Mouse (Mus musculus) heart, embryonic 14.5 days (tissue): ENCODE data around the gene 2310011J03Rik. TPM values are rescaled to one million over a fixed set of nuclear protein-coding genes. Genes with fewer than 3 reads are reported as not detected.

Experiments
- ATAC-seq: fragments of 200-750 bp; cut with Nextera tagmentation; 2 replicates; pipeline ENCODE4 v1.8.0; 2017; ENCODE audit warnings: low read depth, moderate TSS enrichment; ENCODE audit not compliant: insufficient number of reproducible peaks, insufficient read depth, low FRiP score
- H3K27ac ChIP-seq, 2 experiments: fragments of 200-500 bp in 1 of 2; fragments of 300-500 bp in 1 of 2; sonication (generic) in 1 of 2; replicated peaks in 1 of 2; 2 replicates each; pipeline ENCODE4 v1.5.1; 2012 to 2014; ENCODE audit warnings: low read depth in 2 of 2, low read length in 2 of 2, control low read depth in 1 of 2, mild to moderate bottlenecking in 1 of 2, mixed read lengths in 1 of 2; ENCODE audit not compliant: control insufficient read depth in 1 of 2, insufficient read depth in 1 of 2
- H3K27me3 ChIP-seq: fragments of 300-500 bp; sonication (generic); 2 replicates; pipeline ENCODE4 v1.6.1; 2014; ENCODE audit warnings: mild to moderate bottlenecking, low read length, control low read depth; ENCODE audit not compliant: control insufficient read depth, insufficient read depth
- H3K36me3 ChIP-seq: fragments of 300-500 bp; sonication (generic); 2 replicates; pipeline ENCODE4 v1.6.1; 2014; ENCODE audit warnings: mild to moderate bottlenecking, control low read depth, low read length, mixed read lengths; ENCODE audit not compliant: control insufficient read depth, insufficient read depth
- H3K4me1 ChIP-seq, 2 experiments: fragments of 200-500 bp in 1 of 2; fragments of 300-500 bp in 1 of 2; sonication (generic) in 1 of 2; 2 replicates each; pipeline ENCODE4 v1.6.1; 2012 to 2014; ENCODE audit warnings: low read length in 2 of 2, control low read depth in 1 of 2, mixed read lengths in 1 of 2; ENCODE audit not compliant: control insufficient read depth in 2 of 2, insufficient read depth in 2 of 2
- H3K4me2 ChIP-seq: fragments of 300-500 bp; sonication (generic); 2 replicates; pipeline ENCODE4 v1.6.1; 2014; ENCODE audit warnings: mild to moderate bottlenecking, low read length
- H3K4me3 ChIP-seq, 2 experiments: fragments of 200-500 bp in 1 of 2; fragments of 300-500 bp in 1 of 2; sonication (generic) in 1 of 2; 2 replicates each; pipeline ENCODE4 v1.5.1; 2012 to 2014; ENCODE audit warnings: low read length in 2 of 2, mild to moderate bottlenecking in 2 of 2, control low read depth in 1 of 2, low read depth in 1 of 2, moderate library complexity in 1 of 2; ENCODE audit not compliant: control insufficient read depth in 1 of 2, insufficient read depth in 1 of 2
- H3K9ac ChIP-seq: fragments of 300-500 bp; sonication (generic); 2 replicates; pipeline ENCODE4 v1.6.1; 2014; ENCODE audit warnings: mild to moderate bottlenecking, low read length
- H3K9me3 ChIP-seq: fragments of 300-500 bp; sonication (generic); 2 replicates; pipeline ENCODE4 v1.6.1; 2016; ENCODE audit warnings: low read length, control low read depth; ENCODE audit not compliant: control insufficient read depth
- WGBS: fragments of 180-500 bp; shearing (Covaris S2); extraction: QIAGEN DNeasy Blood & Tissue Kit; methylation state at CpG from one replicate; pipeline ENCODE4 v1.1.7; 2014; 5-methylcytosine and 5-hydroxymethylcytosine counted together
- polyA plus RNA-seq: library from polyadenylated mRNA; unstranded; fragments of >200 nt; fragmentation: Nextera tagmentation; extraction: Ambion mirVana; gene quantifications from 2 replicates; pipeline ENCODE4 v1.2.1, GENCODE M21; 2014

The 2310011J03Rik gene
- 28.9 and 30.8 TPM in 2 replicates for polyA plus RNA-seq

GRCm38 (mm10) chr10:80320340-80320760 is at the start of gene 2310011J03Rik:
TSS of gene 2310011J03Rik (minus strand) at chr10:80320537.
- H3K4me3 ChIP-seq = peak within 1 kb of the TSS; percentile 90 to 91
- peak within 1 kb of the TSS; percentile 53 to 61; a peak in 3 of 4 replicates for H3K27ac ChIP-seq
- H3K4me1 ChIP-seq = peaks cover 21 to 42% of the 10 kb centered on the region in 2 experiments
- peak within 1 kb of the TSS; percentile 83 for H3K4me2 ChIP-seq
- peak within 1 kb of the TSS; percentile 91 for H3K9ac ChIP-seq
- peaks cover 21% of the 10 kb centered on the region for H3K27me3 ChIP-seq
- peaks cover 15% of the 10 kb centered on the region for H3K36me3 ChIP-seq
- WGBS = under 1% methylated on average over 34 of the region's 34 CpGs
- H3K9me3 ChIP-seq = no peaks in the 10 kb centered on the region
- no peak for ATAC-seq

- 81% methylated on average over 6 of the region's 6 CpGs for WGBS
- Histone ChIP-seq H3K4me1 (0 out of 4 replicates have a peak, but pooled peaks cover 0 to 3% of the 10 kb centered on the region in 2 experiments), H3K9ac (no peak overlapping the region), H3K9me3 (no peaks in the 10 kb centered on the region), H3K27ac (no peak overlapping the region), H3K4me3 (no peak overlapping the region), H3K4me2 (no peak overlapping the region), H3K27me3 (peaks cover 23% of the 10 kb centered on the region), H3K36me3 (no peaks in the 10 kb centered on the region)
- no peak for ATAC-seq
Observed at GRCm38 (mm10) chr10:80368392-80368791, 48.1 kb upstream of the 2310011J03Rik start.

- peaks cover 25% of the 10 kb centered on the region for H3K27me3 ChIP-seq
- H3K4me3 ChIP-seq = no peak overlapping the region
- H3K27ac ChIP-seq = no peak overlapping the region
- H3K9ac ChIP-seq = no peak overlapping the region
- H3K4me2 ChIP-seq = no peak overlapping the region
- no peaks in the 10 kb centered on the region for H3K36me3 ChIP-seq
- 52% methylated on average over 5 of the region's 5 CpGs for WGBS
- 0 out of 4 replicates have a peak, but pooled peaks cover 0 to 3% of the 10 kb centered on the region in 2 experiments for H3K4me1 ChIP-seq
- H3K9me3 ChIP-seq = no peaks in the 10 kb centered on the region
- ATAC-seq = no peak
Observed at GRCm38 (mm10) chr10:80367954-80368353, 47.6 kb upstream of the 2310011J03Rik start.

GRCm38 (mm10) chr10:80365736-80366135 is 45.4 kb upstream of the 2310011J03Rik start:
- Histone ChIP-seq H3K27ac (no peak overlapping the region), H3K27me3 (peaks cover 31% of the 10 kb centered on the region), H3K9ac (no peak overlapping the region), H3K4me1 (no peaks in the 10 kb centered on the region), H3K4me2 (no peak overlapping the region), H3K4me3 (no peak overlapping the region), H3K9me3 (no peaks in the 10 kb centered on the region), H3K36me3 (no peaks in the 10 kb centered on the region)
- 64% methylated on average over 6 of the region's 6 CpGs for WGBS
- no peak for ATAC-seq

GRCm38 (mm10) chr10:80363734-80364133 is 43.4 kb upstream of the 2310011J03Rik start:
- H3K9me3 ChIP-seq = no peaks in the 10 kb centered on the region
- WGBS = 50% methylated on average over 6 of the region's 6 CpGs
- no peak overlapping the region for H3K27ac ChIP-seq
- no peak overlapping the region for H3K9ac ChIP-seq
- no peaks in the 10 kb centered on the region for H3K36me3 ChIP-seq
- H3K4me1 ChIP-seq = no peaks in the 10 kb centered on the region
- H3K4me2 ChIP-seq = no peak overlapping the region
- no peak for ATAC-seq
- H3K27me3 ChIP-seq = peaks cover 49% of the 10 kb centered on the region
- no peak overlapping the region for H3K4me3 ChIP-seq

GRCm38 (mm10) chr10:80357994-80358639 is 37.8 kb upstream of the 2310011J03Rik start:
- Histone ChIP-seq H3K27me3 (peaks cover 82% of the 10 kb centered on the region), H3K9ac (no peak overlapping the region), H3K9me3 (no peaks in the 10 kb centered on the region), H3K4me3 (peak overlapping the region in 1 of 2 experiments; percentile 16; a peak in 2 of 4 replicates), H3K4me2 (peak overlapping the region; percentile 53), H3K4me1 (peaks cover 0 to 9% of the 10 kb centered on the region in 2 experiments; a peak in 1 of 4 replicates), H3K36me3 (no peaks in the 10 kb centered on the region), H3K27ac (no peak overlapping the region)
- ATAC-seq = peak; percentile 20; the same call in 1 of the 2 replicates
- 7% methylated on average over 31 of the region's 31 CpGs for WGBS

GRCm38 (mm10) chr10:80357336-80357735 is 37.0 kb upstream of the 2310011J03Rik start:
- no peaks in the 10 kb centered on the region for H3K9me3 ChIP-seq
- H3K4me3 ChIP-seq = peak overlapping the region in 1 of 2 experiments; percentile 16; a peak in 1 of 4 replicates
- peaks cover 80% of the 10 kb centered on the region for H3K27me3 ChIP-seq
- ATAC-seq = no peak
- no peaks in the 10 kb centered on the region for H3K36me3 ChIP-seq
- H3K4me1 ChIP-seq = peaks cover 0 to 9% of the 10 kb centered on the region in 2 experiments; a peak in 2 of 4 replicates
- H3K4me2 ChIP-seq = no peak overlapping the region
- 33% methylated on average over 7 of the region's 7 CpGs for WGBS
- no peak overlapping the region for H3K9ac ChIP-seq
- no peak overlapping the region for H3K27ac ChIP-seq
